Mouse (Mus musculus) retina, postnatal 1 day (tissue): Measurements from ENCODE around the gene Tada1.

Experiments
- DNase-seq: peaks from one replicate; pipeline ENCODE4 v3.0.0-alpha.2; 2012

Gene Tada1

DNA sequence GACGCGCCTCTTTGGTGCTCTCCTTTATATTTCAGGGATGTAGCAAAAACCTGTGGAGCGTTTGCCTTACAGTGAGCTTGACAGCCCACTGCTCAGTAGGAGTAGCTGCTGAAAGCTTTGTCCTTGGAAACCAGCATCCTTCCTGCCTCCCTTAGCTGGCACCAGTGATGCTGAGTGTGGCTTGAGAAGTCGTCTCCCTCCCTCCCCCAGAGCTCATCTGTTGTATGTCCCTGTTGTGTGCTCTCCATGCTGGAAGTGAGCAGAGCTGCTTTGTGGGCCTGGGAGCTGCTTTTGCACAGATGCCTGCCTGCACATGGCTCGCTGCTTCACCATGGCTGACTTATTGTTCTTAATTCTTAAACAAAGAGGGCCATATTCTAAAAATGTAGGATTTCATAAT, 6.5 kb downstream of the Tada1 start:
- no peak for DNase-seq

DNA sequence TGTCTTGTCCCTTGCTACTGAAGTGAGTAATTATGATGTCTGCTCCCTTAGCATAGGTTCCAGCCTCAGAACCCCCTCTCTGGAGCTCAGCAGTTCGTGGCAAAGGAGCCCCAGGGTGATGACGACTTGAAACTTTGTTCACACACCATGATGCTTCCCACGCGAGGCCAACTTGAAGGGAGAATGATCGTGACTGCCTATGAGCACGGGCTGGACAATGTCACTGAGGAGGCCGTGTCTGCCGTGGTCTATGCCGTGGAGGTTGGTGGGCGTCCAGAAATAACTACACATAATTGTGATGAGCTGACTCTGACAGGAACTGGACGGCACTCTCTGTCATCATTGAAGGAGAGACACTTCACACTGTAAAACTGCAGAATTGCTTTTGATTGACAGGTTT, 9.6 kb downstream of the Tada1 start:
- no peak for DNase-seq

- DNase-seq: no peak
Measured at GRCm38 (mm10) chr1:166389406-166390125, 10.7 kb downstream of the Tada1 start.

DNA sequence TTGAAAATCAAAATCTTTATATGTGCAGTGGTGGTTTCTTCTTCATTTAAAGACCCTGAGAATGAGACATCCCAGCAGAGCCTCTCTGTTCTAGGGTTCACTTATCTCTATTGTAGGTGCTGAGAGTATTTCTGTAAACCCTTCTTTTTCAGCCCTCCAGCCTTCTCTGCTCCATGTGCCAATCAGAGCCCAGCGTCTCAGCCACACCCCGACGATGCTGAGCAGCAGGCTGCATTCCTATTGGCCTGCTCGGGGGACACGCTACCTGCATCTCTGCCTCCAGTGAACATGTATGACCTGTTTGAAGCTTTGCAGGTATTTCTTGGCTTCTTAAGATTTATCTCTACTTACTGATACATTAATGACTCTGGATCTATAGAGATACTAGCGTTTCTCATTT, 12.8 kb downstream of the Tada1 start:
- DNase-seq: no peak

- no peak for DNase-seq
Measured at GRCm38 (mm10) chr1:166394770-166395169, 15.9 kb downstream of the Tada1 start.

DNA sequence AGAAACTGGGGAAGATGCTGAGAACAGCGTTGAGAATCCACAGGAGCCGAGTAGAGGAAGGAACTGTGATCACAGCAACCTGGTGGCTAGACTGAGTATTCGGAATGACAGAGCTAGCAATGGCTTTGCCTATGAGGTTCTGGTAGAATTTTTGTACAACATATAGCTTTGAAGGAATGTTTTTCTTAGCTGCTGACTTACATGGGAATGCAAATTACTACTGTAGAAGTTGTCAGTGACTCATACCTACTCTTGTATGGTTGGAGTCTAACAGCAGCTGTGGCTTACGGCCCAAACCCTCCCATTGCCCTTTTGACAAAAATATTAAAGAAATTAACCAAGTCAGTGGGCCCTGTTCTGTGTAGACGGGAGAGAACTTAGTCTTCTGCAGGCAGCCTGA, 16.8 kb downstream of the Tada1 start:
- no peak for DNase-seq

- DNase-seq: no peak
Measured at GRCm38 (mm10) chr1:166396381-166396780, 17.5 kb downstream of the Tada1 start.

DNA sequence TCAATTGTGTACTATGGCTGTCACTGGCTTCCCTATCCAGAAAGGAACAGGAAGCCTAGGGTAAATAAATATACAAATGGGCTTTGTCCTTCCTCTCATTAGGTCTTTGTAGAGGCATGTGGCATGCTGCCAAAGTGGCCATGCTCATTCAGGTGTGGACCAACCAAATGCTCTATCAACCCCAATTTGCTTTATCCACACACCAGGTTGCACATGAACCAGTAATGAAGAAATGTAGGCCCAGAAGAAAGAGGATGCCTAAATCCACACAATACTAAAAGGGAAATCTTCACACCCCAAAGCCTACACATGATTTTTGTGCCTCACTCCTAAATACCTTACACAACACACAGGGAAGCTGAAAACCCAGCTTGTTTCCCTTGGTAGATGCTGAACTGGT, 22.6 kb downstream of the Tada1 start:
- peak; percentile 59 for DNase-seq

DNA sequence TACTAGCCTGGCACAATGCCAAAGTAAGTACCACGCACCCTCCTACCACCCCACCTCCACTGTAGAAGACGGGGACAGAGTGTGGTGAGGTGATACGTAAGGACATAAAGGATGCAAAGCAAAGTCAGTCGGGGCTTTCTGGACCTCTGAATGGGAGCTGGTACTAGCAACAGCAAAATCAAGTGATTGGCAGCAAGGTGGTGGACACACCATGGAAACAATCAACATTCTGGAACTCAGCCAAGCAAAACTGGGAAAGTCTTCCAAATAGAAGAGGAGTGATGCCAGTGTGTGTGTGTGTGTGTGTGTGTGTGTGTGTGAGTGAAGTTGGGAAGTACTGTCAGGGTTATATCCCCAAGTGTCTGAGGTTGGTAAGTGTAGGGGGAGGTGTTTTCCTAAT, 23.1 kb downstream of the Tada1 start:
- DNase-seq: peak; percentile 53

DNA sequence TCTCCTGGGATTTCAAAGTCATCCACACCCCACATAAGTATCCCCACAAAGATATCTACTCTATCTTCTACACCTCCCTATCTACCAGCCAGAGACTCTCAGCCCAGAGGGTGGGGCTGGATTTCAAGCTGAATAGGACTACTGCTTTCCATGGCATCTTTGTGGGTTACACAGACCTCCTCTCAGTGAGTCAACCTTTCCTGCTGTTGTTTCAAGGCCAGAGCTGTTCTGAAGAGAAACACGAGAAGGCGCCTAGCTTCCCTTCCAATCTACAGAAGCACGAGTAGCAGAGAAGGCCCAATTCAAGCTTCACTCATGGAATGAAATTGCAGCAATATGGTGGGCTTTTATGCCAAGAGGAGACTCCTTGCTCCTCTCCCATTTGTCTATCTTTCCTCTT, 24.9 kb downstream of the Tada1 start:
- DNase-seq: no peak

GRCm38 (mm10) chr1:166409177-166409700, 30.3 kb downstream of the Tada1 start:
- DNase-seq: no peak

GRCm38 (mm10) chr1:166409701-166410220, 30.9 kb downstream of the Tada1 start, which contains the start of gene Pogk:
Pogk (minus strand) TSS chr1:166409863.
- peak; percentile 95 for DNase-seq

GRCm38 (mm10) chr1:166411541-166411940, 32.6 kb downstream of the Tada1 start:
- no peak for DNase-seq

GRCm38 (mm10) chr1:166412266-166412665, 33.4 kb downstream of the Tada1 start:
- no peak for DNase-seq

DNA sequence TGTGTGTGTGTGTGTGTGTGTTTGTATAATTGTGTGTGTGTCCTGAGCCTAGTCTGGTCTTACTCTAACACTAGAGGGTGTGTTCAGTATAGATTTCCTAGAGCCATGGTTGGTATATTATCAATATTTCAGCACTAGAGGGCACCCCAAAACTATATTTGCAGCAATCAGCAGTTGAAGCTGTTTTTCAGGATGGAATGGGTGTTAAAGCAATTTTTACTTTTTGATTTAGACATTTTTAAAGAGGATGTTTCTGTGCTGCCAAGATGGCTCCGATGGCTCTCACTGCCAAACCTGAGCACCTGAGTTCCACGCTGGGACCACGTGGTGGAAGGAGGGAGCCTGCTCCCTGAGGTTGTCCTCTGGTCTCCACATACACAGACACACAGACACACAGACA, 50.2 kb downstream of the Tada1 start:
- peak; percentile 27 for DNase-seq

- DNase-seq: no peak
Measured at GRCm38 (mm10) chr1:166429809-166430431, 51.0 kb downstream of the Tada1 start.

- no peak for DNase-seq
Measured at GRCm38 (mm10) chr1:166439426-166439825, 60.5 kb downstream of the Tada1 start.

DNA sequence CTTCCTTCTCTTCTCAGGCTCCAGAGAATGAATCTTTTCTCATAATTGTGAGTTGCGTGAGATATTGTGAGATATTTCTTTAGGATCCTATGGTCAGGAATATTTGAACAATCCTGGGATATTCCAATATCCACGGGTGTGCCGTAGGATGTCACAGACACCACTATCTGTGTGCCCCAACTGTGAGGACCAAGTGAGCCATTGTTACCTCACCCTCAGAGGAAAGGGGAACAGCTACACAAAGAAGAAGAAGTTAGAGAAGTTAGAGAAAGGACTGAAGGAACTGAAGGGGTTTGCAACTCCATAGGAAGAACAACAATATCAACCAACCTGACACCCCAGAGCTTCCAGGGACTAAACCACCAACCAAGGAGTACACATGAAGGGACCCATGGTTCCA, 63.1 kb downstream of the Tada1 start:
- no peak for DNase-seq
